Mouse (Mus musculus) induced T-regulatory cell, adult 2 months (primary cell): ENCODE results near the gene Pcdh7.

Experiments used
- DNase-seq: peaks from one replicate; pipeline ENCODE4 v3.0.0-alpha.2; 2012; ENCODE audit warnings: low read depth

Pcdh7 gene

DNA sequence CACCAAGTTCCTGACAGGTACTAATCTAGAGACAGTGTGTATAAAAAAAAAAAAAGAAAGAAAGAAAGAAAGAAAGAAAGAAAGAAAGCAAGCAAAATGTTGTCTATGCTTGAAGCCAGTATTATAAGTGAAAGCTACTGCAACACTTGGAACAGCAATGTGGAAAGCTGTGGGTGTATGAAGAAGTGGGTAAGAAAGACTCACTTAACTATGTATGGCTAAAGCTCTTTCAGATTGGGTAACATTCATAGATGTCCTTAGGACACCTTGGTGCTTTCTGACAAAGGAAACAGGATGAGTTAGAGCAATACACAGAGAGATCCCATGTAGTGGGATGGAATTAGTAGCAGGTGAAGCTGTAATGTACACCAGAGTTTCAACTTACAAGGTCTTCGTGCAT lies 32.6 kb downstream of the Pcdh7 start:
- DNase-seq: no peak

DNA sequence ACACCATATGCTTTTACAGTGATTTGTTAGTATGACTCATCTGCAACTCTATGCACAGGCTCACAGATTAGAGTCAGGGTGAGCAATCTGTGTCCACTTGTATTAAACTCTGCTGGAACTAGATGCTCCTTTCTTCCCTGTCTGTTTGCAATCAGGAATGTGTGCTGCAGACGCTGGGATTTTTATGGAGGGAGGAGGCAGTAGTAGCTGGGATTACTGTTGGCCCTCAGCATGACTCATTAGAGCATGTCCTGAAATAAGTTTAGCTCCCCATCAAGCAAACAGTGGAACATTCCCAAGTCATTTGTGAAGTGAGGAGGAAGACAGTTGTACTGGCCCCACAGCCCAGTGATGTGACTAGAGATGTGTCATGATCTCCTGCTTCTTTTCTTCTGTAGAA lies 38.0 kb downstream of the Pcdh7 start:
- no peak for DNase-seq

DNA sequence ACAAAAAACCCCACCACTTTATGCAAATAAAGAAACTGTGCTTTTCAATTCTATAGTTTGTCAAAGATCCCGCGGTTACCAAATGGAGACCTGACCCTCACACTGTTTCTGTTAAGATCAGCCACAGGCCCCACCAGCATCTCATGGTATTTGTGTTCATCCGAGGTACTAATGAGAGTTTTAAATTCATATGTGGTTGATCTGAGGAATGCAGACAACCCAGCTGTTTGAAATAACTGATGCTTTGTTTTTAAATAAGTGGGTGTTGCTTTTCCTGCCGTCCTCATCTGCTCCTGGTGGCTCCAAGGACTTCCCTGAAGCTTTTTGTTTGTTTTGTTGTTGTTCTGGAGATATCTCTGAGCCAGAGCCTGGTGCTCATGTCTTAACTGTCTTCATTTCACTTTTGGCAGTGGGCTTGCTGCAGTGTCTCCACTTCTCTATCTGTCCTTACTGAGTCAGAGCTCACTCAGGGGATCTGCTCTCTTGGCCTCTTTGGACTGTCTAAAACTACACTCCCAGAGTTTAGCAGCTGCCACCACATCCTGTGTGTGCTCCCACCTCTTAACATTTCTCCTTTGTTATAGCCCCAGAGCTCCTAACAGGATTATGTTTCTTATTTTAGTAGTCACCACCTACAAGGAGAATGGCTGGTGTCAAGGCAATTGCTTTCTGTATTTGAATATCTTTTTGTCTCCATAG lies 39.1 kb downstream of the Pcdh7 start:
- no peak for DNase-seq

DNA sequence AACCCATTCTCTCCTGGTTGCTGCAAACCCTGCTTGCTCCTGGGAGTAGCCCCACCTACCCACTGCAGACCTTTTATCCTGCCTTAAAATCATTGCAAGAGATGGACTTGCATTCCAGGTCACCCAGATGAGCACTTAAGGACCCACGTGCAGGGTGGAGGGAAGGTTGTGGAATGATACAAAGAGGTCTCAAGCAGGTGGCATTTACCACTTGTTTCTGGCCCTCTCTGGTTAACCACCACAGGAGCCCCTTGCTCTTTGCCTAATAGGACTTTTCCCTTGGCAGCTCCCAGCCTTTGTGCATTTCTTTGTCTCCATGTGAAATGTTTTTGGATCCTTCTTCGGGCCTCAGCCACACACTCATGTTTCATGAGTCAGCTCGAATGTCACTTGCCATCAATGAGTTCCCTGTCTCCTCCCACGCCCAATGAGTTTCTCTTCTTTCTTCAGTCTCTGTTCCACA lies 39.7 kb downstream of the Pcdh7 start:
- no peak for DNase-seq

DNA sequence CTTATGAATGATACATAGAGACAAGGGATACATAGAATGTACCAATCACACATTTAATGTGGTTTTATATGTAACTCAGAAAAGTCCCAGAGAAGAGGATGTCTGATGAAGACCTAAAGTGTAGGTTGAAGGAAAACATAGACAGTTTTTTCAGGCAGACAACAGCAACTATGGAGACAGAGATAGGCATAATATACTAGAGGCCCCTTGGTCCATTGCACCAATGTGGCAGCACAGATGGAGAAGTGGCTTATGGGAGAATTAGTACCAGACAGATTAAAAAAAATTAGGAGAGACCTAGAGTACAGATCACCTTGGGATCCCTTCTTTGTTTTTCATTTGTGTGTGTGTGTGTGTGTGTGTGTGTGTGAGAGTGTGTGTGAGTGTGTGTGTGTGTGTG lies 41.2 kb downstream of the Pcdh7 start:
- no peak for DNase-seq

DNA sequence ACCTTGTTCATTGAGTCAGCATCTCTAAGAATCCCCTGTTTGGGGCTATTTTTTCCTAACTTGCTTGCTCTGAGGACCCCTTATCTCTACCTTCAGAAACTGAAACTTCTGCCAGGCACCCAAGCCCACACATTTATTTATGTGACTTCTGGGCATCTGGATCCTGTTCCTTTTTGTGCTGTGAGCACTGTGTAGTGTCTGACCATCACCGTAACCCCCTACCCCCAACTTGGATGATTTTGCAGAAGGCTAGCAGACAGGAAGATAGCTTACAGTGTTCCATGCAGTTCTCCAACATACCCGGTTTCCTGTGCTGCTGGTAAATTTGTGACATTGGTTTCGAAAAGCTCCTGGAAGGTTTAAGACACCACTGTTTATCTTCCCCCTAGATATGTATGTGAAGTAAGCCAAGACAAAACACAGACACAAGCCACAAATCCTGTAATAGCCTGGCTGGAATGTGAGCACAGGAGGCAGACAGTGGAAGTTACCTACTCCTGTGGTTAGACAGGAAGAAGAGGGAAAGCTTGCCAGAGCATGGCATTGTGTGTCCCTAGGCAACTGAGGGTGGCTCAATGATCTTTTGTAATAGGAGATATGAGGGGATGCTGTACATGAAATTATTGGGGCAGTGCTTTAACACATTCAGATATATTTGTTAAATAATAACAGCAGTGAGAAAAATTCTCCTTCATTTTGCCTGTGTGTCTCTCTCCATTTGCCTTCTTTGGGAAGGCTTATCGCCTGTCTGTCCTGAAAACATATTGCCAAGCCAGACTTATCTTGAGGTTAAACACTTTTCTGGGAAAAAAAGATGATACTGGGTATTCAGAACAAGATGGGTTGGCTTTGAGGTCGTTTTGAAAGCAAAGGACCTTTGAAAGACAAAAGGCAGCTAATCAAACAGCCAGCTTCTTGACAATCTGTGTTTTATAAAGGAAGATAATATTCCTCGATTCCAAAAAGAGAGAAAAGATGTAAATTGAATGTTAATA lies 42.6 kb downstream of the Pcdh7 start:
- DNase-seq: no peak

DNA sequence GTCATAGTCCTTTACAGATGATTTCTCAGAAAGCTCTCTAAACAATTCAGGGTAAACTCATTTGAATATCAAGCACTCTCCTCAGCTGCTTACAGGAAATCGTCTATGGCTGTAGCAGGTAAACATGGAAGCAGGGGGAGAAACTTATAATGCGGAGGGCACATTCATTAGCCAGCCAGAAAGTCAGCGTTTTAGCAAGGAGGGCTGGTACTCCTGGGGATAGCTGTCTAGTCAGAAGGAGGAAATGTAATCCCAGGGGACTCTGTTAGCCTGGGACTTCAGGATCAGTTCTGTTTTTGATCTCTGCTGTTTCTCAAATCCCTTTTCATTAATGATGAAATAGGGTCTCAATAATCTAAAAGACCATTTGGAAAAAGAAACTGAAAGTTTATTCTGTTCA lies 47.6 kb downstream of the Pcdh7 start:
- no peak for DNase-seq

DNA sequence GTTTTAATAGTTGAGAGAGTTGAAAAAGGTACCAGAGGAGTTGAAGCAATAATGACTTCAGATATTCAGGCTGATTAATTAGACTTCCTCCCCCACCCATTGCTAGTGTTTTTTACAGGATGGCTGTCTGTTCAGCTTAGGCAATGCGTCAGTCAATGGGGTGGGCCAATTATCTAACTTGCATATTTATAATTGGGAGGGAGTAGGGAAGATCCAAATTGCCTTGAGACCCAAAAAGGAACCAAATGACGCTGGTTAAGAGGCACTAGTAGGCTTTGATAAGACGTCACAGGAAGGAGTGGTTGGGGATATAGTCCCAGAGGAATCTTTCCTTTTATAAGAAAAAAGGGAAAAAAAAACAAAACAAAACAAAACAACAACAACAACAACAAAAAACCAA lies 49.6 kb downstream of the Pcdh7 start:
- no peak for DNase-seq

DNA sequence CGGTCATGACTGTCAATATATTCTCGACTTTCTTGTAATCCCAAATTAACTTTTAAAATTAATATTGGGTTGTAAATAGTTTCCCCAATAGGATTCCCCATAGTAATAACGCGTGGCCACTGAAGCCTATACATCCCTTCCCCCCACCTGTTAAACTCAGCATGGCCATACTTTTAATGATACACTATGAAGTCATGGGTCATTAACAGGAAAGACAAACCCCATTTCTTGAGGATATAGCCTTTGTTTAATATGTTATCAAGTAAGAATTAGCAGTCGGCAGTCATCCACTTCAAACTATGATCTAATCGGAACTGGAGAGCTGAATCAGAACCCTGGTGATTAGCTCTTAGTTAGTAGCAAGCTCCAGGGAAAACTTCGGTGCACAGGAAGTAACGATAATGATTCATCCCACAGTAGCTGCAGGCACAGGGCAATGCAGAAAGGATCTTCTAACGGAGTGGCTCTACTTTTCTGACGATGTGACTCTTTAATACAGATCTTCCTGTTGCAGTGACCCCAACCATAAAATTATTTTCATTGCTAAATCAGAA lies 50.8 kb downstream of the Pcdh7 start:
- DNase-seq: no peak

DNA sequence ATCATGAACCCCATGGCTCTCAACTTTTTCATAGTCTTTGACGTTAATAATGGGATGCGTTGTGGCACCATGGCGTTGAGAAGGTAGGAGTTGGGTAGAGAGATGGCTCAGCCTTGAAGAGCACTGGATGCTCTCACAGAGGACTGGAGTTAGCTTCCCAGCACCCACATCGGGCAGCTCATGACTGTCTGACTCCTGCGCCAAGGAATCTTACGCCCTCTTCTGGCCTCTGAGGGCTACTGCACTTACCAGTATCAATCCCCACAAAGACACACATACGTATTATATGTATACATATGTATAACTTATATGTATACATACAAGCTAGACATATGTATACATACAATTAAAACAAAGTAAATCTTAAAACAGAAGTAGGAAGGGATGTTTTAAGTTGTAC lies 51.9 kb downstream of the Pcdh7 start:
- DNase-seq: no peak

DNA sequence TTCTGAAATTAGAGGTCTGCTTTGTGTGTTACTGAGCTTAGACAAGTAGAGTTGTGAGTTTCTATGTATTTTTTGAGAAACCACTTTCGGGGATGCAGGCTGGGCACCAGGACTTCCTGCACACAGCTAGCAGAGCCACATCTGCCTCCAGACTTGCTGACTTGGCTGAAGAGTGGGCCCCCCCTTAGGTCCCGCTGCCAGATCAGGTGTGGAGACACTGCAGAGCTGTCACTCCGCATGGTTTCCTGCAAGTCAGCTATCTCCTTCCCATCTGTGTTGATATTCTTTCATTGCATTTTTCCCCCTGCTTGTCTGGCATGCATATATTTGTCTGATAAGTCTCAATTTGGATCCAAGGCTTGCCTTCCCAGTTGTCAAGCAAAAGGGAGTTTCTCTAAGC lies 52.6 kb downstream of the Pcdh7 start:
- no peak for DNase-seq

DNA sequence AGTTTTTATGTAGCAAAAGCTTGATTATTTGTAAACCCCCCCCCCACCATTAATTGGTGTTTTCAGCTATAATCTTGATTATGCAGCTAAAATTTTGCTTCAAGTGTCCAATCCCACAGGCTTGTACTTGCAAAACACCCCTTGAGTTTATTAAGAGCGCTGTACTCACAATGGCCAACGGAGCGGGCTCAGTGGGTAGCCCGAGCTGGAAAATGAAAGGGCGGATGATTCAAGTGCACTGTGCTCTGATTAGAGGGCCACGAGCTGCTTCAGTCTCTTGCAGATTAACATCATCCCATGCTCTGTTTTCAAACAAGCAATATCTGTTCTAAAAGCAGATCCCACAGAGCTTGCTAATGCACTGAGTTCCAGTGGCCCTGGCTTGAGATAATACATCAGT lies 53.4 kb downstream of the Pcdh7 start:
- DNase-seq: no peak

DNA sequence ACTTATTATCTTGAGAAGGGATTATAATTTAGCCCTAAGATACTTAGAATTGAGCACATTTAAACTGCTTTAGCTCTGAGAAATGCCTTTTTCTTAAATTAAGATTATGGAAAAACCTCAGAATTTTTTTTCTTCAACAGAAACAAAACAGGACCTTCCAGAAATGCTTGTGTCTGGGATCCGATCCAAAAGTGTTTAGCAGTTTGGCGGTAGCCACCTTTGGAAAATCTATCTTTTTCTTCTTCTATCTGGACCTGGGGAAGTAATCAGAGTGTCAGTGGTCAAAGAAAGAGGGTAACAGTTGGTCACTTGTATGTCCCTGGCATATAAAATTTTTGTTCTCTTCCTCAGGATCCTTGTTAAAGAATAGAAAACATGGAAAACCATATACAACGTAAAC lies 54.9 kb downstream of the Pcdh7 start:
- no peak for DNase-seq

DNA sequence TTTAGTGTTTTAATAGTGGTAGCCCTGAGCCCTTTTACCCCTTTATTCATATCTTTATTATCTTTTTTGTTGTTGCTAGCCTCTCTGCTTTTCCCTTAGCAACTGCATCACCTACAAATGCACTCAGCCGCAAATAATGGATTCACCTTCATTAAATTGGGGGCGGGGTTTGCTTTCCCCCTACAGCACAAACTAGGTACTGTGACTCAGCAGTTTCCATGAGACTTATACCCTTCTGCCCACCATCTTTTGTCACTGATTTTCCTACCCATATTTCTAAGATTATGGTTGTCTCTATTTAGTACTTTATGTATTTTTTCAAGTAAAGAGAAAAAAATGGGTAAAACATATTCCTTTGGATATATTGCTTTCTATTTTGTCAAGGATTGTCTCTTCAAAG lies 56.7 kb downstream of the Pcdh7 start:
- no peak for DNase-seq

DNA sequence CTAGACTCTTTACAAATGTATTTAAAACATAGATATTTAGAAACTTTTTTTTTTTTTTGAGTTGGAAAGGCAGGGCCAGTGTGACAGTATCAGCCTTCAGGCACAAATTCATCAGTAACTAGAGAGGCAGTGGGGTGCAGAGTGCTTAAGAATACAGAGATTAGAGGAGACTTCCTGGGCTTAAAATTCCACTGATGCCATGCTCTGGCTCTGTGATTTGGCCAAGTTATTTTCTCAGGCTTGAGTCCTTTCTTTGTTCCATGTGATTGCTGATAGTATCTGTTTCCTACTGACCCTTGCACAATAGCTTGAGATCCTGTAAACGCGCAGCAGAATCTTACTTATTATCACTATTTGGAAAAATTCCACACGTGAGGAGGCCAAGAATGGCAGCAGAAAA lies 60.3 kb downstream of the Pcdh7 start:
- DNase-seq: no peak

DNA sequence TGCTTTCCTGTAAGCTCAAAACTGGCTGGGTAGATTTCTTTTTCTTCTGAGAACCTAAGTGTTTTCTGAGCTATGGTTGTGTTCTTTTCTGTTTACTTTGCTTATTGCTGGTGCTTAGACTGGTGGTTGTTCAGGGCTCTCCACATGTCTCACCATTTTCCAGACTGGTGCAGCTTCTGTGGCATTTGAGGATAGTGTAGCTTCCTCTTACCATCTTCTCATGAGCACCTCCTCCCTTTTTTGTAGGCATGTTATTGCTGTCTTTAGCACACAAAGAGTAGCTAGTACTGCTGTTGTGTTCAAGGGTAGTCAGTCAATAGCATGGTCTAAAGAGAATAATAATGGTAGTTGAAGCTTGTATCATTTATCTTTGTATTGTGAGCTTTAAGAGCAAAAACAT lies 62.2 kb downstream of the Pcdh7 start:
- DNase-seq: no peak

DNA sequence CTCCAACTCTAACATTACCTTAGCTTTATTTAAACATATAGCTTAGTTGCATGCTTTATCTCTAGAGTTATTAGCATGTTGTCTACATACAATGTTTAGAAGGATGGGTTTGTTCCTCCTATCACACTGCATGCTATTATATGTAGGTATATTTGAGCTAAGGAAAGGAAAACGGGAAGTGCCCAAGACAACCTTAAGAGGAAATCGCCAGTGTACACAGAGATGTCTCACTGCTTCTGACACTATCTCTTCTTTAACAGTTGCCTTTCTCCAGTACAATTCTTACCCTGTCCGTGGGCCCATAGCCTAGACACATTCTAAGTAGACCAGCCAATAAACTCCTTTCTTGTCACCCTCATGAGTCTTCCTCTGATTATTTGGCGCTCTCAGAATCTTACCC lies 62.8 kb downstream of the Pcdh7 start:
- no peak for DNase-seq

DNA sequence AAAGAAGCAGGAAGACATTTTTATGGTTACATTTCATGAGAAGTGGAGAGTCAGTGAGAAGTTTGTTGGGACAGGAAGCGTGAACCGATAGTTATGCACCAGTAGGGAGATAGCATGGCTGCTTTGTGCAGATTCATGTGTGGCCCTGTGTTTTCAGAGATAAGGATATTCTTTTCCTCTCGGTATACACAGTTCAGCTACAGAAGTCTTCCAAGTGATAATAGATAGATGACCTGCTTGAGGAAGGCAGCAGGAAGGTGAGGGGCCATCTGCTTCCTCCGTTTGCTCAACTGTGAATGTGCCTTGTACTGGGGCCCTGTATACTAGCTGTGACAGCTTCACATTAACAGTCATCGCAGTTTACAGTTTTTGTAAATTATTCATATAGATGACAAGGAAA lies 64.2 kb downstream of the Pcdh7 start:
- DNase-seq: no peak

DNA sequence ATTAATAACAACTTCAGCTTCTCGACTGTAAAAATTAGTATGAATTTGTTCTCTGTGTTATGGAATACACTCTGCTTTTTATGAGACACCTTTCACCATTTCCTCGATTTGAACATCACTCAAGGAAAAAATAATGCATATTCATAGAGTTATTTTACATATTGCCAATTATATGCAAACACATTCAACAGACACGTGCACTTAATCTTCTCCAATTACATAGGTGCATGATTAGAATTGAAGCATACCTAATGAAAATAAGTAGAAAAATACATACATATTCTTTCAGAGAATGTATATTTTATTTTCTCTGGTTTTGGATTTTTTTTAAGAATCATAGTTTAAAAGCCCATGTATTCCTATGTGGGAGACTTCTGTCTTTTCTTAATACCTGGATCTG lies 64.8 kb downstream of the Pcdh7 start:
- no peak for DNase-seq

DNA sequence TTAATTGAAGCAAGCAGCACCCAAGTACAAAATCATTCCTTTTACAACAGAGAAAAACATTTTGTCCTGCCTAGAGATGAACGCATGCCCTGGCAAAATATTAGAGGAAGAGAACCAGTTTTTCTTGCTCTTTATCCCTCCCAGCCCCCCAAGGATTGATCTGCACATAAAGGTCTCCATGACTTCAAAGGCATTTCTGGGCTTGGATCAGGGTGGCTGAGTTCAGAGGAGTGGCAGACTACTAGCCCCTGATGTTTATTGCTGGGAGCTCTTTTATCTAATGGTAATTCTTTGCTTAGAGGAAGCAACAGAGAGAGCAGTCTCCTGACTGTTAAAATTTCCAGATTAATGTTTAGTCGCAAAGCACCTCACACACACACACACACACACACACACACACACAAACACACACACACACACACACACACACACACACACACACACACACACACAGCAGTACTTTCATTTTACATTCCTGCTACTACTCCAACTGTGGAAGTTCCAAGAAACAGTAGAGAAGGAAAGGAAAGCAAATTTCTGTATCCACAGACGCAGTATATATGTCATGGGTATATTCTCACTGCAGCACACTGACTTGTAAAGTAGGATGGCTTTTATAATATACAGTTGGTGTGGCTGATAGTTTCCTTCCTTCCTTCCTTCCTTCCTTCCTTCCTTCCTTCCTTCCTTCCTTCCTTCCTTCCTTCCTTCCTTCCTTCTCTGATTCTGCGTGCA lies 71.2 kb downstream of the Pcdh7 start:
- no peak for DNase-seq

DNA sequence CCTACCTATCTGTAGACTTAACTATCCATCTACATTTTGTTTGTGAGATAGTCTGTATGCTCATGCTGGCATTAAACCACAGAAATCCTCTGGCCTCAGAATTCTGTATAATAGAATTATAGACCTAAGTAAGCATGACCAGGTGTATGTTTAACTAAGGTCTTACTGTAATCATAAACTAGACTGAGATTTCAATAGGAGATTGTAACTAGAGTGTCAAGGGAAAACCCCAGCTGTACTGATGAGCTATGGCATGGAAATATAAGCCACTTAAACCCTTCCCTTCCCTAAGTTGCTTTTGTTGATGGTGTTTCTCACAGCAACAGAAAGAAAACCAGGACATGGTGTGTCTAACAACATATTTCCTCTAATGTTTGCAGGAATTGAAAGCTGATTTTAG lies 78.6 kb downstream of the Pcdh7 start:
- no peak for DNase-seq

DNA sequence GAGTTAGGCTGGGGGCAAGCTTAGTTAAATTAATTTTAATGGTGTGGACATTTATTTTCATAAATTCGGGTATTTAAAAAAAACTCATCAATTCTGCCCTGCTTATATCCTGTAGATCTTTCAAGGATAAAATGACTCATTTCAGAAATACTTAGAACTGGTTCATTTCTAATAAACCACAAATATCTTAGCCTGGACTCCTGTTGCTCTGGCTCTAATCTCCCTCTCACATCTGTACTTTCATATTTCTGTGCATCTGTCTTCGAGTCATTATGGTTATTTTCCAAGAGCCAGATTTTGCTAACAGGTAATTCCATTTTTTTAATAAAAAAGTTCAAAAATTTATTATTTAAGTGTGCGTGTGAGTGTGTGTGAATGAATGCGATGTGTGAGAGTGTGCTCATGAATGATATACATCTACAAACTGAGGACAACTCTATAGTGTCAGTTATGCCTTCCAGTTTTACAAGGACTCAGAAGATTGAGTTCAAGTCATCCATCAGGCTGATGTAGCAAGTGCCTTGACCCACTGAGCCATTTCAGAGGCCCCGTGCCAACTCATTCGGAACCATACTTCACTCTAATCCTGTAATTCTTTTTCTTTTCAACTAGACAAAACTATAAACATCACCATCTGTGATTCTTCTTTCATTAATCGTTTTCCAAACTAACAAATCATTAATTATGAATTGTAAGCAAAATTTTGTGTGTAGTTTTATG lies 80.3 kb downstream of the Pcdh7 start:
- no peak for DNase-seq
